Mouse (Mus musculus) lung, embryonic 14.5 days (tissue): ENCODE results near the gene Gpr45. TPM values are rescaled to one million over a fixed set of nuclear protein-coding genes. Genes with fewer than 3 reads are reported as not detected.

ENCODE experiments used
- ATAC-seq: fragments of 200-750 bp; cut with Nextera tagmentation; 2 replicates; pipeline ENCODE4 v1.8.0; 2017; ENCODE audit warnings: mild to moderate bottlenecking, moderate TSS enrichment, moderate library complexity; ENCODE audit not compliant: insufficient read depth
- DNase-seq: peaks from one replicate; pipeline ENCODE4 v3.0.0-alpha.2; 2015
- H3K27ac ChIP-seq: fragments of 300-500 bp; sonication (generic); 2 replicates; pipeline ENCODE4 v1.5.1; 2014; ENCODE audit warnings: low read depth, mild to moderate bottlenecking, moderate library complexity
- H3K27me3 ChIP-seq: fragments of 300-500 bp; sonication (generic); 2 replicates; pipeline ENCODE4 v1.6.1; 2014; ENCODE audit warnings: low read length, control low read depth; ENCODE audit not compliant: insufficient read depth
- H3K36me3 ChIP-seq: fragments of 300-500 bp; sonication (generic); 2 replicates; pipeline ENCODE4 v1.6.1; 2014; ENCODE audit warnings: control low read depth; ENCODE audit not compliant: insufficient read depth
- H3K4me1 ChIP-seq: fragments of 300-500 bp; sonication (generic); 2 replicates; pipeline ENCODE4 v1.6.1; 2014; ENCODE audit warnings: antibody characterized with exemption, control low read depth; ENCODE audit not compliant: insufficient read depth
- H3K4me2 ChIP-seq: fragments of 300-500 bp; sonication (generic); 2 replicates; pipeline ENCODE4 v1.6.1; 2014; ENCODE audit warnings: mild to moderate bottlenecking
- H3K4me3 ChIP-seq: fragments of 300-500 bp; sonication (generic); 2 replicates; pipeline ENCODE4 v1.5.1; 2014; ENCODE audit warnings: low read depth, low read length
- H3K9ac ChIP-seq: fragments of 300-500 bp; sonication (generic); 2 replicates; pipeline ENCODE4 v1.6.1; 2014
- H3K9me3 ChIP-seq: fragments of 300-500 bp; sonication (generic); 2 replicates; pipeline ENCODE4 v1.6.1; 2016; ENCODE audit warnings: low read depth, low read length, control low read depth
- CTCF ChIP-seq: IDR thresholded peaks from 2 replicates; pipeline ENCODE4 v1.5.1; 2016; ENCODE audit warnings: antibody characterized with exemption, low read depth
- WGBS: fragments of 180-500 bp; shearing (Covaris S2); extraction: QIAGEN DNeasy Blood & Tissue Kit; methylation state at CpG from one replicate; pipeline ENCODE4 v1.1.7; 2014; 5-methylcytosine and 5-hydroxymethylcytosine counted together
- polyA plus RNA-seq: library from polyadenylated mRNA; unstranded; fragments of >200 nt; fragmentation: Nextera tagmentation; extraction: Ambion mirVana; gene quantifications from 2 replicates; pipeline ENCODE4 v1.2.1, GENCODE M21; 2014

The Gpr45 gene
- polyA plus RNA-seq, 1 experiment from 2014 or later, result 6.0 TPM

DNA sequence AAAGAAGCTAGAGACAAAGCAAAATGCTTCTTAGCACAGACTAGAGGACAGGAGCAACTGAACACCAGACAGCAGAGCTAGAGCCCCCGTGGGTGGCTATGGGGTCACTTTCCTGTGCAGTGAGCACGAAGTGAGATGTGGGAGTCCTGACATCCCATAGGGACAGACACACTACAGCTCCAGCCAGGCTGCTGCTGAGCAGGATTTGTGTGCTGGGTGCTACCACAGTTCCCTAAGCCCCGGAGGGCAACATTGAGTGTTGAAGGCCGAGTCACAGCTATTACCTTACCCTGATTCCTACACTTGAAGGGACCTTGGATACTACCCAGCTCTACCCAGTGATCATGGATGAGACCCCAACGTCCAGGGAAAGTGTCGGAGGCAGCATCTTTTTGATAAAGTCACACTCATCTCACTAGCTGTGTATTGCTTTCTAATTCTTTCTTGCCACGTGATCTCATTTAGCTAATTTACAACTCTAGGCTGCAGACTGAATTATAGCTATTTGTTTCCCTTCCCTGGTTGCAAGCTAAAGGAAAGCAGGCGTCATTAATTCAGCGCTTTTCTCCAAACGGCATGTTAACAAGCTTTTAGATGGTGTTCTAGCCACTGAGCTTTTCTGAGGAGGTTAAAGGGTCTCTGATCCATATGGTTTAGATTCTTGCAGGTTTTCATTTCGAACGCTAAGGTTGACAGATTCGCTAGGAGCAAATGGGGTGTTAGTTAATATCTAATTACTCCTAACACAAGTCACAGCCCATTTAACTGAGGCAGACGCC, 92.7 kb downstream of the Gpr45 start:
- Histone ChIP-seq H3K9me3 (no peaks in the 10 kb centered on the region), H3K9ac (no peak overlapping the region), H3K36me3 (peaks cover 11% of the 10 kb centered on the region), H3K4me2 (no peak overlapping the region), H3K4me3 (no peak overlapping the region), H3K27ac (no peak overlapping the region), H3K4me1 (no peaks in the 10 kb centered on the region), H3K27me3 (no peaks in the 10 kb centered on the region)
- no peak for ATAC-seq
- no peak for TF ChIP-seq CTCF
- no peak for DNase-seq
- WGBS, result 59% methylated on average over 14 of the region's 14 CpGs

DNA sequence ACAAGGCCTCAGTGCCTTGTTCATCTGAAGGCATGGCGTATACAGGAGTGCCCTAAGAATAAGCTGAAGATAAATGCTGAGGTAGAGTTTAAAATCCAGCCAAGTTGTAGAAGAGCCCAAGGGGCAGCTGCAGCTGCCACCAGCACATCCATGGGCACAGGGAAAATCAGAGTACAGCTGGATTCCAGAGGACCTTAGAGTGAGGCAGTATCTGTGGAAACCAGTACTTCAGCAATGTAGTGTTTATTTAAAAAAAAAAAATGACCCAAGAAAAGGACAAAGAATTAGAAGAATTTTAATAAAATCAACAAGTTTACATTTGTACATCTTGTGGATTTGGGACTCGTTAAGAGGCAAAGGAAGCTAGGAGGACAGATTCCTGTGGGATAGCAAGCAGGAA, 94.3 kb downstream of the Gpr45 start:
- H3K9me3 ChIP-seq, result no peaks in the 10 kb centered on the region
- H3K4me3 ChIP-seq, result no peak overlapping the region
- ATAC-seq (no peak), DNase-seq (no peak)
- no peak overlapping the region for H3K27ac ChIP-seq
- no peak overlapping the region for H3K9ac ChIP-seq
- no peak for TF ChIP-seq CTCF
- no peak overlapping the region for H3K4me2 ChIP-seq
- 58% methylated on average over 2 of the region's 2 CpGs for WGBS
- H3K36me3 ChIP-seq, result peaks cover 22% of the 10 kb centered on the region
- no peaks in the 10 kb centered on the region for H3K4me1 ChIP-seq
- H3K27me3 ChIP-seq, result no peaks in the 10 kb centered on the region

DNA sequence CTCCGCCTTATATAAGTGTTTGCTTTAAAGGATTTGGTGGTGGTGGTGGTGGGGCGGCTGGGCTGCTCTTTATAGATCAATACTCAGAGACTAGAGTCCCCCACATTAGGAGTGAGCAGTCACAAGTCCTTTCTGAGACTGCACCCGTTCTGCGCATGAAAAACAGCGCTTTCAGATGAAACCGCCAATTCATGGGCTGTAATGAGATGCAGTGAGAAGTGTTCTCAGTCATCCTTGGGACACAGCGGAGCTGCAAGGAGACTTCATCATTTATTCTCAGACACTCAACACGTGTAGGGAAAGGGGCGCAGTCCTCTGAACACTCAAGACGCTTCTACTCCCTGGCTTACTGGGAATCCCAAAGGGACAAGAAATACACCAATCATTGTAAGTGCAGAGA, 95.1 kb downstream of the Gpr45 start:
- Histone ChIP-seq H3K9me3 (no peaks in the 10 kb centered on the region), H3K27me3 (no peaks in the 10 kb centered on the region), H3K9ac (no peak overlapping the region), H3K36me3 (peaks cover 23% of the 10 kb centered on the region), H3K4me2 (no peak overlapping the region), H3K4me3 (no peak overlapping the region), H3K27ac (no peak overlapping the region), H3K4me1 (no peaks in the 10 kb centered on the region)
- WGBS, result 74% methylated on average over 10 of the region's 10 CpGs
- no peak for ATAC-seq
- no peak for TF ChIP-seq CTCF
- DNase-seq, result no peak

DNA sequence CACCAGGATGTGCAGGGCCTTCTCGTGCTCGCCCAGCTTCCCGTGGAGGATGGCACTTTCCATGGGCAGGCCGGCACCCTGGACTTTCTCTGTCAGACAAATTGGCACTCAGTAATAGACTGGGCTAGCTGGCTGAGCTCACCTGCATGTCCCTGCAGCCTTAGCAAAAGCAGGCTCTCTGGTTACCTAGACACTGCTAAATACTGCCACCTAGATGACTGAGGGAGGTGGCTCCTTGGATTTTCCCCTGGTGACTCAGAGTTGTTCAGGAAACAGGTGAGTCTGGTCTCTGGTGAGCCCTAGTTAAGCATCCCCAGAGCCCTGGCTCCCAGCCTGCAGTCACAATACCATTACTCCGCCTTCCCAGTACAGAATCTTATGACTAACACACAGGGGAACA, 99.2 kb downstream of the Gpr45 start:
- H3K4me3 ChIP-seq, result no peak overlapping the region
- no peaks in the 10 kb centered on the region for H3K27me3 ChIP-seq
- DNase-seq, result no peak
- 90% methylated on average over 5 of the region's 5 CpGs for WGBS
- no peaks in the 10 kb centered on the region for H3K9me3 ChIP-seq
- H3K4me2 ChIP-seq, result no peak overlapping the region
- ATAC-seq, result no peak
- peak; percentile 13; the same call in 1 of the 2 replicates for TF ChIP-seq CTCF
- peaks cover 38% of the 10 kb centered on the region for H3K36me3 ChIP-seq
- H3K9ac ChIP-seq, result no peak overlapping the region
- H3K4me1 ChIP-seq, result no peaks in the 10 kb centered on the region
- no peak overlapping the region for H3K27ac ChIP-seq

- peak; percentile 90 for ATAC-seq
- H3K9me3 ChIP-seq, result no peaks in the 10 kb centered on the region
- 50% methylated on average over 9 of the region's 9 CpGs for WGBS
- peak; percentile 94 for TF ChIP-seq CTCF
- H3K4me1 ChIP-seq, result no peaks in the 10 kb centered on the region
- DNase-seq, result peak; percentile 89
- no peak overlapping the region for H3K4me2 ChIP-seq
- H3K27me3 ChIP-seq, result no peaks in the 10 kb centered on the region
- peaks cover 12% of the 10 kb centered on the region; the same call in 1 of the 2 replicates for H3K36me3 ChIP-seq
- H3K27ac ChIP-seq, result no peak overlapping the region
- no peak overlapping the region for H3K9ac ChIP-seq
- H3K4me3 ChIP-seq, result no peak overlapping the region
Observed at GRCm38 (mm10) chr1:43065615-43066310, 113.1 kb downstream of the Gpr45 start.

DNA sequence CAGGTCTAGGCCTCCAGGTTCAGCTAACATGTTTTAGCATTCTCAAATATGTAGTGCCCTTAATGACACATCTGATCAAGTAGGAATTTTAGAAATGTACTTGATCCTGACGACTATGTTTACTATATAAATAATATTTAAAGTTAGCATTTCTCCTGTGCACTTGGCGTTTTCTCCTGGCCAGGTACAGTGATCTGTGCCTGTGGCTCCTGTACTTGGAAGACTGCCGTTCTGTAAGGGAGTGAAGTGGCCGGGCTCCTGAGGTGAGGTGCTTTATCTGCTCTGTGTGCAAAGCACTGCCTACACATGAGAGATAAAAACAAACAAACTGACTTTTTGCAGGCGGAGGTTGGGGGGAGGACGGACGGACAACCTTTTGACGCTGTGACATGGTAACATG, 113.9 kb downstream of the Gpr45 start:
- no peak for DNase-seq
- H3K27ac ChIP-seq, result no peak overlapping the region

DNA sequence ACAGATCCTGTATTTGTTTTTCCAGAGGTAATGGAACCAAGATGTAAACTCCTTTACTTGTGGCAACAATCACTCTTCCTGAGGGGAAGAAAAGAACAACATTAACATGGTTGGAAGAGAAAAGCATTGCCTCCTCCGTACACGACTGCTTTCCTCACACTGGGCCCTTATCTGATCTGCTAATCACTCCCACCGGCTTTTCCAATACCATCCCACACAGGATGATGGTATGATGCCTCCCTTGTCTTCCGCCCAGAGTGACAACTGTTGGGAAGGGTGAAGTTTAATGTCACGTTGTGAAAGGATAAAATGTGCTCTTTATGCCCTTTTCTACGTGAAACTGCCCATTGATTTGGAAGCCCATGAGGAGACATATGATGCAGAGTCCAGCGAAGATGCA, 114.9 kb downstream of the Gpr45 start:
- peaks cover 14% of the 10 kb centered on the region; the same call in 1 of the 2 replicates for H3K36me3 ChIP-seq
- WGBS, result 54% methylated on average over 7 of the region's 7 CpGs
- H3K9ac ChIP-seq, result no peak overlapping the region
- no peaks in the 10 kb centered on the region for H3K4me1 ChIP-seq
- H3K4me2 ChIP-seq, result no peak overlapping the region
- no peaks in the 10 kb centered on the region for H3K27me3 ChIP-seq
- no peaks in the 10 kb centered on the region for H3K9me3 ChIP-seq
- no peak overlapping the region for H3K4me3 ChIP-seq
- ATAC-seq, result no peak
- DNase-seq, result no peak
- no peak overlapping the region for H3K27ac ChIP-seq
- no peak for TF ChIP-seq CTCF

More for the DNA sequence above, 113.9 kb downstream of the Gpr45 start:
- no peak overlapping the region for H3K4me2 ChIP-seq
- no peaks in the 10 kb centered on the region for H3K4me1 ChIP-seq
- no peaks in the 10 kb centered on the region for H3K9me3 ChIP-seq
- no peak overlapping the region for H3K9ac ChIP-seq
- H3K36me3 ChIP-seq, result peaks cover 14% of the 10 kb centered on the region; the same call in 1 of the 2 replicates
- no peak overlapping the region for H3K4me3 ChIP-seq
- no peaks in the 10 kb centered on the region for H3K27me3 ChIP-seq
- ATAC-seq, result no peak
- WGBS, result 65% methylated on average over 8 of the region's 8 CpGs
- no peak for TF ChIP-seq CTCF
